Mouse (Mus musculus) thymus, adult 2 months (tissue): ENCODE measurements around the gene Wwp2. TPM values are rescaled to one million over a fixed set of nuclear protein-coding genes. Genes with fewer than 3 reads are reported as not detected.

Experiments
- DNase-seq: peaks from one replicate; pipeline ENCODE4 v3.0.0; 2021
- H3K27ac ChIP-seq: fragments of 200-500 bp; 2 replicates; pipeline ENCODE4 v1.5.1; 2012; ENCODE audit warnings: low read length, control low read depth; ENCODE audit not compliant: control insufficient read depth, insufficient read depth
- H3K27me3 ChIP-seq: fragments of 200-500 bp; 2 replicates; pipeline ENCODE4 v1.6.1; 2012; ENCODE audit warnings: mild to moderate bottlenecking, low read length, moderate library complexity, mixed read lengths; ENCODE audit not compliant: control insufficient read depth, insufficient read depth
- H3K36me3 ChIP-seq: fragments of 200-500 bp; 2 replicates; pipeline ENCODE4 v1.6.1; 2012; ENCODE audit warnings: mild to moderate bottlenecking, low read length, moderate library complexity; ENCODE audit not compliant: control insufficient read depth, insufficient read depth
- H3K4me1 ChIP-seq: fragments of 200-500 bp; replicated peaks from 2 replicates; pipeline ENCODE4 v1.6.1; 2012; ENCODE audit warnings: low read length; ENCODE audit not compliant: control insufficient read depth, insufficient read depth
- H3K4me3 ChIP-seq: fragments of 200-500 bp; 2 replicates; pipeline ENCODE4 v1.5.1; 2012; ENCODE audit warnings: mild to moderate bottlenecking, low read length, control low read depth, moderate library complexity; ENCODE audit not compliant: control insufficient read depth, insufficient read depth
- CTCF ChIP-seq: fragments of 200-500 bp; IDR thresholded peaks from 2 replicates; pipeline ENCODE4 v1.5.1; 2012; ENCODE audit warnings: mild to moderate bottlenecking, control low read depth, low read length, moderate library complexity, borderline replicate concordance; ENCODE audit not compliant: control insufficient read depth, poor library complexity, insufficient read depth; ENCODE audit errors: extremely low read depth
- POLR2A ChIP-seq: fragments of 200-500 bp; IDR thresholded peaks from 2 replicates; pipeline ENCODE4 v1.6.1; 2012; ENCODE audit warnings: mild to moderate bottlenecking, low read length, control low read depth, moderate library complexity; ENCODE audit not compliant: control insufficient read depth, poor library complexity, insufficient read depth; ENCODE audit errors: extremely low read depth
- WGBS: fragments of 180-500 bp; shearing (Covaris S2); methylation state at CpG from one replicate; pipeline ENCODE4 v1.1.7; 2018; 5-methylcytosine and 5-hydroxymethylcytosine counted together
- polyA plus RNA-seq: library from polyadenylated mRNA; depleted of rRNA; stranded (reverse); fragments of >200 nt; gene quantifications from 2 replicates; pipeline ENCODE4 v1.2.3, GENCODE M21; 2012

Wwp2 gene
- polyA plus RNA-seq, 1 experiment = 79.8 TPM

GRCm38 (mm10) chr8:107499519-107499918, 63.4 kb downstream of the Wwp2 start:
- Histone ChIP-seq H3K27me3 (no peaks in the 10 kb centered on the region), H3K4me3 (no peak overlapping the region), H3K27ac (no peak overlapping the region), H3K4me1 (peaks cover 18% of the 10 kb centered on the region), H3K36me3 (no peaks in the 10 kb centered on the region)
- 88% methylated on average over 3 of the region's 3 CpGs for WGBS
- no peak for DNase-seq
- TF ChIP-seq POLR2A (no peak), CTCF (no peak)

- no peak for TF ChIP-seq CTCF
- no peak for TF ChIP-seq POLR2A
- no peak for DNase-seq
- WGBS = 85% methylated on average over 8 of the region's 8 CpGs
- H3K4me1 ChIP-seq = peaks cover 20% of the 10 kb centered on the region
- H3K4me3 ChIP-seq = no peak overlapping the region
- H3K36me3 ChIP-seq = peaks cover 14% of the 10 kb centered on the region
- no peaks in the 10 kb centered on the region for H3K27me3 ChIP-seq
- H3K27ac ChIP-seq = peak overlapping the region; percentile 4; the same call in 1 of the 2 replicates
Measured at GRCm38 (mm10) chr8:107502407-107502806, 66.2 kb downstream of the Wwp2 start.

GRCm38 (mm10) chr8:107502922-107503321, 66.8 kb downstream of the Wwp2 start:
- H3K4me1 ChIP-seq = peaks cover 20% of the 10 kb centered on the region
- peaks cover 14% of the 10 kb centered on the region for H3K36me3 ChIP-seq
- H3K27me3 ChIP-seq = no peaks in the 10 kb centered on the region
- H3K27ac ChIP-seq = peak overlapping the region; percentile 18; the same call in 1 of the 2 replicates
- 10% methylated on average over 3 of the region's 3 CpGs for WGBS
- DNase-seq = peak; percentile 7
- no peak for TF ChIP-seq POLR2A
- TF ChIP-seq CTCF = no peak
- H3K4me3 ChIP-seq = no peak overlapping the region

- Histone ChIP-seq H3K36me3 (peaks cover 14% of the 10 kb centered on the region), H3K27me3 (no peaks in the 10 kb centered on the region), H3K4me3 (no peak overlapping the region), H3K27ac (no peak overlapping the region), H3K4me1 (peaks cover 20% of the 10 kb centered on the region)
- no peak for DNase-seq
- no peak for TF ChIP-seq POLR2A
- no peak for TF ChIP-seq CTCF
- WGBS = 16% methylated on average over 6 of the region's 6 CpGs
Measured at GRCm38 (mm10) chr8:107503354-107503753, 67.2 kb downstream of the Wwp2 start.

GRCm38 (mm10) chr8:107504239-107504985, 68.2 kb downstream of the Wwp2 start:
- WGBS = 35% methylated on average over 13 of the region's 13 CpGs
- H3K4me3 ChIP-seq = no peak overlapping the region
- H3K4me1 ChIP-seq = peaks cover 20% of the 10 kb centered on the region
- H3K27me3 ChIP-seq = no peaks in the 10 kb centered on the region
- H3K36me3 ChIP-seq = peaks cover 14% of the 10 kb centered on the region
- no peak for TF ChIP-seq POLR2A
- TF ChIP-seq CTCF = no peak
- peak; percentile 8 for DNase-seq
- H3K27ac ChIP-seq = no peak overlapping the region

- no peaks in the 10 kb centered on the region for H3K27me3 ChIP-seq
- peaks cover 14% of the 10 kb centered on the region for H3K36me3 ChIP-seq
- H3K4me1 ChIP-seq = peaks cover 20% of the 10 kb centered on the region
- H3K27ac ChIP-seq = no peak overlapping the region
- no peak for DNase-seq
- 41% methylated on average over 4 of the region's 4 CpGs for WGBS
- TF ChIP-seq POLR2A = no peak
- no peak for TF ChIP-seq CTCF
- no peak overlapping the region for H3K4me3 ChIP-seq
Measured at GRCm38 (mm10) chr8:107505271-107505670, 69.1 kb downstream of the Wwp2 start.
